8 mouse cellular contexts compared by ENCODE assay signal in the genomic region with DNA sequence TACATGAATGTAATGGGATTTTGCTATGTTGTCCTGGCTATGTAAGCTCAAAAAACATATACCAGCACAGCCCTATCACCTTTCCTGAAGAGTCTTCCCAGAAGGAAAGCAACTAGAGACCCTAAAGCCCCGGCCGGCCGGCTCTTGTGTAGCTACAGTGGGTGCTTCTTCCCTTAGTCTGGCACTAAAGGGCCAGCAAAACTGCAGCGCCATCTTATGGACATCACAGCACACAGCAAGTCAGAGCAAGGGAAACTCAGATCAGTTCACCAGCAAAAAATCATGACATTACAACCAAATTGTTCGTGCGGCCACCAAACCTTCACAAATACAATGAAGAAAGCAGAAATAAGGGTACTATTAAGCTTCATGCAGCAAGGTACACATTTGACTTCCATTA.
A peak's percentile ranks its signal among the peaks of the same experiment; 100 is the strongest.
DNase-seq lines count a peak whose midpoint lies in the region; ATAC-seq and TF ChIP-seq lines count a peak whose summit lies in the region.

No protein-coding gene starts in this region.

- no peak for TF ChIP-seq POLR2A in bone marrow macrophage, adult 2 months (IDR thresholded peaks at IDR 0.05; ENCODE audit: borderline replicate concordance, low read depth, low read length)

- intact Hi-C loops in gastrocnemius, adult 2 months (cut with DNase I): loop anchor here (1.0 to 2.0 kb wide), 2 partner anchors 223 to 312 kb away; no protein-coding TSS in a partner anchor

- H3K4me2 ChIP-seq in forebrain, embryonic 11.5 days (ENCODE audit: low read depth, low read length, severe bottlenecking): no peak overlapping the region
- no peak overlapping the region for H3K4me2 ChIP-seq in kidney, embryonic 15.5 days

- DNase-seq in gastrocnemius, adult 2 months: peak; percentile 52
- no peak for DNase-seq in gastrocnemius, postnatal 4 days (ENCODE audit: low spot score in 2 of 2)
- peak; percentile 41 to 42 for DNase-seq in B cell, adult 2 months
- DNase-seq in forebrain, embryonic 11.5 days (ENCODE audit: low spot score): peak; percentile 63
- peak; percentile 26 for DNase-seq in lung, postnatal 25 days (ENCODE audit: low spot score)
- DNase-seq in right cerebral cortex, postnatal 25 days: peak; percentile 48

- H3K9ac ChIP-seq in forebrain, embryonic 11.5 days (ENCODE audit: low read length): no peak overlapping the region
- no peak overlapping the region for H3K9ac ChIP-seq in kidney, embryonic 15.5 days

- 39% methylated on average over 6 of the region's 6 CpGs for WGBS in forebrain, embryonic 11.5 days
- WGBS in kidney, embryonic 15.5 days: 50% methylated on average over 6 of the region's 6 CpGs

- H3K27me3 ChIP-seq in forebrain, embryonic 11.5 days (ENCODE audit: control insufficient read depth, insufficient read depth, low read length): no peaks in the 10 kb centered on the region
- no peaks in the 10 kb centered on the region for H3K27me3 ChIP-seq in kidney, embryonic 15.5 days

- no peak overlapping the region for H3K4me3 ChIP-seq in gastrocnemius, adult 2 months
- H3K4me3 ChIP-seq in bone marrow macrophage, adult 2 months (ENCODE audit: insufficient read depth, low read length): no peak overlapping the region
- H3K4me3 ChIP-seq in forebrain, embryonic 11.5 days (ENCODE audit: low read depth, low read length): no peak overlapping the region
- no peak overlapping the region for H3K4me3 ChIP-seq in kidney, embryonic 15.5 days (replicated peaks)

- peak; percentile 85 for TF ChIP-seq CTCF in gastrocnemius, adult 2 months (IDR thresholded peaks at IDR 0.05)
- TF ChIP-seq CTCF in bone marrow macrophage, adult 2 months (IDR thresholded peaks at IDR 0.05; ENCODE audit: low read depth, low read length): peak; percentile 65; the same call in 1 of the 2 replicates

- H3K4me1 ChIP-seq in bone marrow macrophage, adult 2 months (ENCODE audit: control insufficient read depth, insufficient read depth, low read length): peaks cover 36% of the 10 kb centered on the region
- peaks cover 4% of the 10 kb centered on the region for H3K4me1 ChIP-seq in forebrain, embryonic 11.5 days (replicated peaks; ENCODE audit: control insufficient read depth, insufficient read depth, low read length)
- H3K4me1 ChIP-seq in kidney, embryonic 15.5 days: peaks cover 32% of the 10 kb centered on the region

- no peak for ATAC-seq in forebrain, embryonic 11.5 days (replicated peaks; ENCODE audit: low FRiP score)
- ATAC-seq in kidney, embryonic 15.5 days (replicated peaks; ENCODE audit: low FRiP score): no peak

- H3K27ac ChIP-seq in gastrocnemius, adult 2 months: no peak overlapping the region
- no peak overlapping the region for H3K27ac ChIP-seq in bone marrow macrophage, adult 2 months (ENCODE audit: insufficient read depth, low read depth, low read length)
- no peak overlapping the region for H3K27ac ChIP-seq in forebrain, embryonic 11.5 days (ENCODE audit: low read depth, low read length)
- 0 out of 2 replicates have a peak overlapping the region, but pooled peaks have one; percentile 22 for H3K27ac ChIP-seq in kidney, embryonic 15.5 days

- no peaks in the 10 kb centered on the region for H3K36me3 ChIP-seq in forebrain, embryonic 11.5 days (ENCODE audit: control insufficient read depth, insufficient read depth, low read length)
- no peaks in the 10 kb centered on the region for H3K36me3 ChIP-seq in kidney, embryonic 15.5 days

- H3K9me3 ChIP-seq in forebrain, embryonic 11.5 days (ENCODE audit: control insufficient read depth, low read length): no peaks in the 10 kb centered on the region
- H3K9me3 ChIP-seq in kidney, embryonic 15.5 days (replicated peaks): no peaks in the 10 kb centered on the region

Comparison
In these comparisons a context has a peak if more than half of its experiments do, and no peak if none do; other contexts are left out.
1. DNase-seq: peak in gastrocnemius, adult 2 months (single experiment), B cell, adult 2 months (2 of 2), forebrain, embryonic 11.5 days (single experiment), lung, postnatal 25 days (single experiment) and right cerebral cortex, postnatal 25 days (single experiment); none in gastrocnemius, postnatal 4 days (0 of 2).